Mouse (Mus musculus) ES-Bruce4 (cell line): ENCODE results near the gene Psma6. TPM values are rescaled to one million over a fixed set of nuclear protein-coding genes. Genes with fewer than 3 reads are reported as not detected.
A peak's percentile ranks its signal among the peaks of the same experiment; 100 is the strongest.

Source experiments
- H3K27ac ChIP-seq: 2 replicates; pipeline ENCODE4 v1.5.1; 2012; ENCODE audit warnings: low read length, inconsistent platforms; ENCODE audit not compliant: insufficient read depth
- H3K27me3 ChIP-seq: 2 replicates; pipeline ENCODE4 v1.6.1; 2012; ENCODE audit warnings: mild to moderate bottlenecking, low read length, inconsistent platforms; ENCODE audit not compliant: control insufficient read depth, poor library complexity, insufficient read depth, severe bottlenecking
- H3K36me3 ChIP-seq: 2 replicates; pipeline ENCODE4 v1.6.1; 2012; ENCODE audit warnings: inconsistent platforms, mild to moderate bottlenecking, low read length, moderate library complexity; ENCODE audit not compliant: control insufficient read depth, poor library complexity, insufficient read depth, severe bottlenecking
- H3K4me1 ChIP-seq: one replicate; pipeline ENCODE4 v1.8.1; 2011; ENCODE audit warnings: low read length; ENCODE audit not compliant: control insufficient read depth, insufficient read depth
- H3K4me3 ChIP-seq: 2 replicates; pipeline ENCODE4 v1.5.1; 2011; ENCODE audit warnings: low read depth, mild to moderate bottlenecking, low read length
- H3K9ac ChIP-seq: 2 replicates; pipeline ENCODE4 v1.6.1; 2012; ENCODE audit warnings: low read depth, mild to moderate bottlenecking, inconsistent platforms; ENCODE audit not compliant: poor library complexity, severe bottlenecking
- H3K9me3 ChIP-seq: replicated peaks from 2 replicates; pipeline ENCODE4 v1.6.1; 2012; ENCODE audit warnings: mild to moderate bottlenecking, low read length, inconsistent platforms; ENCODE audit not compliant: control insufficient read depth, poor library complexity, insufficient read depth, severe bottlenecking
- CTCF ChIP-seq: IDR thresholded peaks from one replicate; pipeline ENCODE4 v1.8.1; 2011; ENCODE audit warnings: low read depth, low read length
- EP300 ChIP-seq: IDR thresholded peaks from 2 replicates; pipeline ENCODE4 v1.6.1; 2011; ENCODE audit warnings: low read depth, low read length; ENCODE audit not compliant: insufficient read depth
- POLR2A ChIP-seq: IDR thresholded peaks from one replicate; pipeline ENCODE4 v1.8.1; 2011; ENCODE audit warnings: low read length; ENCODE audit not compliant: insufficient read depth
- polyA plus RNA-seq: library from polyadenylated mRNA; stranded (reverse); fragments of >200 nt; gene quantifications from 2 replicates; pipeline ENCODE4 v1.2.4, GENCODE M21; 2011; ENCODE audit warnings: low read depth; ENCODE audit not compliant: missing spikeins, insufficient read depth, insufficient read length

Psma6 gene
- polyA plus RNA-seq, 1 experiment: 308 TPM

DNA sequence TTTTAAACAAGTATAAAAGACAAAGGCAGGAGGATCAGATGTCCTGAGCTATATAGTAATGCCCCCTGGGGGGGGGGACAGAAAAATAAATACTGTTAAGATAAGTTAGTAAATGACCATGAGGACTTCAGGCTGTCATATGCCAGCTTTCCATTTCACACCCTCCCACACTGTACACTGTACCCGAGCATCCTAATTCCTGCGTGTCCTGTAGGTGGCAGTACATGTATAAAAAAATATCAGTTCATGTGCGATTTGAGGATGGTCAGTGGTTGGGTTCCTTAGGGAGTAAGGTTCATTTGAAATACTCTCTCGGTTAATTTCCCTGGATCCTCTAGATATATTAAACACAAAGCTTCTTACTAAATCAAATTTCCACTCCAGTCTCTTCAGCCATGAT is 29.1 kb upstream of the Psma6 start:
- peak; percentile 9 for TF ChIP-seq CTCF
- no peak for TF ChIP-seq EP300
- TF ChIP-seq POLR2A: no peak
- Histone ChIP-seq H3K27me3 (no peaks in the 10 kb centered on the region), H3K27ac (no peak overlapping the region), H3K9me3 (no peaks in the 10 kb centered on the region), H3K4me3 (no peak overlapping the region), H3K9ac (no peak overlapping the region), H3K4me1 (no peaks in the 10 kb centered on the region), H3K36me3 (no peaks in the 10 kb centered on the region)

DNA sequence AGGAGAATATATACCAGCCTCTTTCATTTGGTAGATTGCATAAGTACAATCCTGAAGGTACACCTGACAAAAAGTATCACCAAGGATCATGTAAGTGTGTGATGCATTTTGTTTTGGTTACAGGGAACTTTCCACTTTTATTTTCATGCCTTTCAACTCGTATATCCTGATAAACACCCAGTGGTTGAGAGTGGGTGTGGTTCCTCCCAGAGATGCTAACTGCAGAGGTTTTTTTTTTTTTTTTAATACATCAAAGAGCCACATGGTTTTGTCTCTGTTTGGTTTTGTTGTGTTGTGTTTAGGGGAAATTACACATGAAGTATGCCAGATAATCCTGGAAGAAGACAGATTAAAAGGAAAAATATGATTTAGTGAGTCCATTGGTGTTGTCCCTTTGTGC is 26.7 kb upstream of the Psma6 start:
- Histone ChIP-seq H3K36me3 (no peaks in the 10 kb centered on the region), H3K9me3 (no peaks in the 10 kb centered on the region), H3K27me3 (no peaks in the 10 kb centered on the region), H3K4me3 (no peak overlapping the region), H3K9ac (no peak overlapping the region), H3K27ac (no peak overlapping the region), H3K4me1 (no peaks in the 10 kb centered on the region)
- TF ChIP-seq POLR2A: no peak
- no peak for TF ChIP-seq EP300
- TF ChIP-seq CTCF: no peak

DNA sequence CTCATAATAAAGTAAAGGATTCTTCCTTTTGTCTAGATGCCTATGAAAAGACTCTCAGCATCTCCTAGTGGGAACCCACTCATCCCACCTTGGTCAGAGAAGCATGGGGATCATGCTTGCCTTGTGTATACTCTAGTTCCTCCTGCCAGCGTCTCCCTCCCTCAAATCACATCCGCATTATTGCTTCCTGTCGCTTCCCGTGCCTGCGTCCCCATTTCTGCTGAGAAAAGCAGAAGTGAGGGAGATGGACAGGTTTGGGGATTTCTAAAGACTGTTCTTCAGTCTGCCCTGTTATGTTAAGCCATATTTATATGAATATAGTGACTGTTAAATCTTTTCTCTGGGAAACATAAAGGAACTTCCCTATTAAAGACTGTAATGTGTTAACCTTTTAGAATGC is 23.1 kb upstream of the Psma6 start:
- H3K9ac ChIP-seq: no peak overlapping the region
- H3K27ac ChIP-seq: no peak overlapping the region
- H3K27me3 ChIP-seq: no peaks in the 10 kb centered on the region
- H3K36me3 ChIP-seq: no peaks in the 10 kb centered on the region
- TF ChIP-seq POLR2A (no peak), CTCF (no peak), EP300 (no peak)
- H3K4me3 ChIP-seq: no peak overlapping the region
- no peaks in the 10 kb centered on the region for H3K4me1 ChIP-seq
- H3K9me3 ChIP-seq: no peaks in the 10 kb centered on the region

DNA sequence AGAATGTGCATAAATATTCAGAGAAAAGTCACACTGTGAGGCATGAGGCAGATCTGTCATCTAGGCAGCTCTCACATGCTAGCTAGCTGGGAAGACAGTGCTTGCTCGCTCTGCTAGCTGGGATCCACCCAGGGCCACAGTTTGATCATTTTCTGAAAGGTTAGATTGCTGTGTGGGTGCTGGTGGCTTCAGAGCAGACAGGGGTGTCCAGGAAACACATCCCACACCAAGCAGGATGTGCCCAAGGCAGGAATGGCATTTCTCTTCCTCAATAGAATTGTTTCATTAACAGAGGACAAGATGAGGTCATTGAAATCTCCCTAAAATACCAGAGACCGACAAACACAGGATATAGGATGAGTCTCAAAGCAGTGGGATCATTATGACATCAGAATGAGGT is 18.9 kb upstream of the Psma6 start:
- H3K27ac ChIP-seq: no peak overlapping the region
- no peaks in the 10 kb centered on the region for H3K9me3 ChIP-seq
- H3K9ac ChIP-seq: no peak overlapping the region
- H3K36me3 ChIP-seq: no peaks in the 10 kb centered on the region
- TF ChIP-seq CTCF (no peak), EP300 (no peak), POLR2A (no peak)
- H3K4me1 ChIP-seq: no peaks in the 10 kb centered on the region
- H3K27me3 ChIP-seq: no peaks in the 10 kb centered on the region
- H3K4me3 ChIP-seq: no peak overlapping the region

DNA sequence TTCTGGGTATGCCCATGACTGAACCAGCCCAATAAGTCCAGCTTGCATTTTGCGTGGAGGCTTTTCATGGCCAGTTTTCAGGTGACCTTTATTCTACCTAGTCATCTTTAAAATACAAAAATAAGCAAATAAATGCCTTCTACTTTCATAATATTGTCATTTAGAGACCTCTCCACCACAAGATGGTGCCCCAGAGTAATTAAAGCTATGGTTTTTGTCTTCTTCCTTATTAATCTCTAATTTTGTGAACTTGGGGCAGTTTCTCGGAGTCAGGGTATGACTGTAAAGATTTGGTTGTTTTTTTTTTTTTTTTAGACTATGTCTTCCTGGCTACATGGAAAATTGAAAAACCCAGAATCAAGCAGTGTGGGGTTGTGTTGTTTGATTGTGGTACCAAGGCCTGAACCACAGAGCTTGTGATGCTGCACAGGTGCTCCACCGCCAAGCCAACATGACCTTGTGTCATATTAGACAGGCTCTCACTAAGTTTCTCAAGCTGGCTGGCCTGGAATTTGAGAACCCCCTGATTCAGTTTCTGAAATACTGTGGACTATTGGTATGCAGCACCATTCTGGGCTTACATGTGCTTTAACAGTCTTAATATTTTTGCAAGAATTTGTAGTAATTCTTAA is 11.5 kb upstream of the Psma6 start:
- no peak overlapping the region for H3K9ac ChIP-seq
- H3K4me3 ChIP-seq: no peak overlapping the region
- no peak overlapping the region for H3K27ac ChIP-seq
- no peaks in the 10 kb centered on the region; the same call in 1 of the 2 replicates for H3K9me3 ChIP-seq
- H3K36me3 ChIP-seq: no peaks in the 10 kb centered on the region
- peaks cover 3% of the 10 kb centered on the region for H3K4me1 ChIP-seq
- no peaks in the 10 kb centered on the region for H3K27me3 ChIP-seq
- TF ChIP-seq CTCF (no peak), EP300 (no peak), POLR2A (no peak)

DNA sequence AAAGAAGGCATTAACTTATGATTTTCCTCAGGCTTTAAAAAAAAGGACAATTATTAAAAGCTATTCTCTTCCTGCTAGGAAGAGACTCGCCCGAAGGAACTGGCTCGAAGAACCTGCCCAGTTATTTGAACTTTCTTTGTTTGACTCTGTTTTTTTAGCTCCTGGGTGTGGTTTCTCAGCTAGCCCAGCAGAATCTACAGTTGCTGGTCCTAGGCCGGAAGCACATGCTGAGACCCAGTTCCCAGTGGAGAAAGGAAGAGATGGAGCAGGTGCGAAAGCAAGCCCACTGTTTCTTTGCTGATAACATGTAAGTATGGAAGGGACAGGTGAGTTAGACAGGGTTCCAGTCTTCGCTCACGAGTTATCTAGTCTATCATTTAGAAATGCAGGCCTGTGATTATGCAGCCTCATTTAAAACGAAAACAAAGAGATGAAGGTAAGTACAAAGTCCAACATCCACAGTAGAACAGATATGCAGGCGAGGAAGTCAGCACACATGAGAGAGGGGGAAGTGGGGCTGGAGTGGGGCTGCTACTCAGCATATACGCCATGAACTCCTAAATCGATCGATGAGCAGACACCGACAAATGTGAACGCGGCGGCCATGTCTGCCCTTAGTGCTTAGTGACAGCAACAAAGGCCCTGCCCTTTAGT is 6.9 kb upstream of the Psma6 start:
- TF ChIP-seq POLR2A: no peak
- 0 out of 2 replicates have a peak, but pooled peaks have one; percentile 64 for TF ChIP-seq EP300
- no peak for TF ChIP-seq CTCF
- Histone ChIP-seq H3K27me3 (no peaks in the 10 kb centered on the region), H3K9ac (peak overlapping the region; percentile 11; the same call in 1 of the 2 replicates), H3K9me3 (no peaks in the 10 kb centered on the region; the same call in 1 of the 2 replicates), H3K4me1 (peaks cover 5% of the 10 kb centered on the region), H3K27ac (peak overlapping the region; percentile 97), H3K4me3 (peak overlapping the region; percentile 24), H3K36me3 (peaks cover 1% of the 10 kb centered on the region; the same call in 1 of the 2 replicates)
